Mouse (Mus musculus) kidney, adult 2 months (tissue): ENCODE measurements around the gene Slc2a13.

Experiments used
- CTCF ChIP-seq: fragments of 200-500 bp; conservative IDR thresholded peaks from 2 replicates; pipeline ENCODE4 v1.5.1; 2011; ENCODE audit warnings: low read depth, mild to moderate bottlenecking, control low read depth, low read length, moderate library complexity, mixed read lengths; ENCODE audit not compliant: insufficient read depth, insufficient read length
- POLR2A ChIP-seq: fragments of 200-500 bp; IDR thresholded peaks from one replicate; pipeline ENCODE4 v1.6.1; 2011; ENCODE audit warnings: low read depth, low read length, control low read depth

DNA sequence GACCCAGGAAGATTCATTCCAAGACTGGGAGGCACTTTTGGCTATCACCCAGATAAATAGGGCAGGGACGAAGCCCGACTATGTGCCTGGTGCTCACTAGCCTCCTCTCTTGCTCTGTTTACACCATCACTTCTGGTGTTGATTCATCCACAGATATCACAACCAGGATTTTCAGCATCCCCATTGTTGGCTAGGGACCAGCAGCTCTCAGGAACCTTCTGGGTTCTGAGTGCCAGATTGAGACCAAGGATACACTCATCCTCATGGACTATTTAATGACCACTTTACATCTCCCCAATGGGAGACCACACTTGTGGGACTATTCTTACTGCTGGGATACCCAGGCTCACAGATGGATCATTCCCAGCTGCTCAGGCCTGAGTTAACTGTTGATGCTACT, 46.2 kb downstream of the Slc2a13 start:
- no peak for TF ChIP-seq CTCF
- no peak for TF ChIP-seq POLR2A
